Mouse (Mus musculus) midbrain, postnatal 0 days (tissue): ENCODE data around the gene Nphp1. TPM values are rescaled to one million over a fixed set of nuclear protein-coding genes. Genes with fewer than 3 reads are reported as not detected.

Source experiments
- ATAC-seq: fragments of 200-750 bp; cut with Nextera tagmentation; 2 replicates; pipeline ENCODE4 v1.8.0; 2017; ENCODE audit warnings: moderate number of reproducible peaks, mild to moderate bottlenecking, moderate TSS enrichment, moderate library complexity; ENCODE audit not compliant: low FRiP score
- DNase-seq: peaks from one replicate; pipeline ENCODE4 v3.0.0-alpha.2; 2015; ENCODE audit warnings: low spot score
- H3K27ac ChIP-seq: fragments of 300-500 bp; sonication (generic); 2 replicates; pipeline ENCODE4 v1.5.1; 2014; ENCODE audit warnings: low read depth, mild to moderate bottlenecking, low read length, mixed read lengths
- H3K27me3 ChIP-seq: fragments of 300-500 bp; sonication (generic); 2 replicates; pipeline ENCODE4 v1.6.1; 2014; ENCODE audit warnings: low read length, control low read depth, mixed read lengths; ENCODE audit not compliant: insufficient read depth
- H3K36me3 ChIP-seq: fragments of 300-500 bp; sonication (generic); 2 replicates; pipeline ENCODE4 v1.6.1; 2014; ENCODE audit warnings: low read length, control low read depth, mixed read lengths; ENCODE audit not compliant: insufficient read depth
- H3K4me1 ChIP-seq: fragments of 300-500 bp; sonication (generic); 2 replicates; pipeline ENCODE4 v1.6.1; 2014; ENCODE audit warnings: mild to moderate bottlenecking, control low read depth, antibody characterized with exemption, low read length, mixed read lengths; ENCODE audit not compliant: insufficient read depth
- H3K4me2 ChIP-seq: fragments of 300-500 bp; sonication (generic); 2 replicates; pipeline ENCODE4 v1.6.1; 2014; ENCODE audit warnings: low read depth, mild to moderate bottlenecking, low read length, mixed read lengths; ENCODE audit not compliant: poor library complexity, severe bottlenecking
- H3K4me3 ChIP-seq: fragments of 300-500 bp; sonication (generic); 2 replicates; pipeline ENCODE4 v1.5.1; 2014; ENCODE audit warnings: low read depth, mild to moderate bottlenecking, low read length, moderate library complexity
- H3K9ac ChIP-seq: fragments of 300-500 bp; sonication (generic); replicated peaks from 2 replicates; pipeline ENCODE4 v1.6.1; 2014; ENCODE audit warnings: mild to moderate bottlenecking, low read length, moderate library complexity, mixed read lengths; ENCODE audit not compliant: poor library complexity, severe bottlenecking
- H3K9me3 ChIP-seq: fragments of 300-500 bp; sonication (generic); 2 replicates; pipeline ENCODE4 v1.6.1; 2016; ENCODE audit warnings: low read length, control low read depth
- CTCF ChIP-seq: IDR thresholded peaks from 2 replicates; pipeline ENCODE4 v1.5.1; 2016; ENCODE audit warnings: antibody characterized with exemption, mild to moderate bottlenecking
- WGBS: fragments of 180-500 bp; shearing (Covaris S2); extraction: QIAGEN DNeasy Blood & Tissue Kit; methylation state at CpG from one replicate; pipeline ENCODE4 v1.1.7; 2014; 5-methylcytosine and 5-hydroxymethylcytosine counted together
- polyA plus RNA-seq: library from polyadenylated mRNA; unstranded; fragments of >200 nt; fragmentation: Nextera tagmentation; extraction: Ambion mirVana; gene quantifications from 2 replicates; pipeline ENCODE4 v1.2.1, GENCODE M21; 2015
- total RNA-seq: library from RNA; depleted of rRNA; stranded (reverse); fragments of >200 nt; gene quantifications from 2 replicates; pipeline ENCODE4 v1.2.3, GENCODE M21; 2014

Gene Nphp1
- total and polyA plus RNA-seq, 2 experiments from 2014 or later, result 11.3 to 18.6 TPM

DNA sequence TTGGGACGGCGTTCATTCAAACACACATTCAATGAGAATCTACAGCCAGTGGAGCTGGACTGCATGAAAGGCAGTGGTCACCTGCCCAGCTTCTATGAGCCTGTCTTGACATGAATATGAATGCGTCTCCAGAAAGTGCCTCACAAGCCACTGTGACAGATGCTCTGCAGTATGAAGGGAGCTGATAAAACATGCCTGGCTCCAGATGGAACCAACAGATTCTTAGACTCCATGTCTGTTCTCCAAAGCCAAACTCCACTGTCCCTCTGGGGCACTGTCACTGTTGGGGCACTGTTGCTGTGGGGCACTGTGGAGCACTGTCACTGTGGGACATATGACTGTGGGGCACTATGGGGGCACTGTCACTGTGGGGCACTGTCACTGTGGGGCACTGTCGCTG lies 34.6 kb downstream of the Nphp1 start:
- Histone ChIP-seq H3K36me3 (no peaks in the 10 kb centered on the region), H3K9ac (no peak overlapping the region), H3K4me2 (no peak overlapping the region), H3K27me3 (no peaks in the 10 kb centered on the region), H3K4me3 (no peak overlapping the region), H3K27ac (no peak overlapping the region), H3K9me3 (no peaks in the 10 kb centered on the region), H3K4me1 (no peaks in the 10 kb centered on the region)
- WGBS, result 93% methylated on average over 4 of the region's 4 CpGs
- no peak for TF ChIP-seq CTCF
- ATAC-seq, result no peak
- DNase-seq, result no peak

- 75% methylated on average over 11 of the region's 11 CpGs for WGBS
- DNase-seq, result peak; percentile 24
These were observed 36.7 kb downstream of the Nphp1 start for GRCm38 (mm10) chr2:127751849-127752610.

DNA sequence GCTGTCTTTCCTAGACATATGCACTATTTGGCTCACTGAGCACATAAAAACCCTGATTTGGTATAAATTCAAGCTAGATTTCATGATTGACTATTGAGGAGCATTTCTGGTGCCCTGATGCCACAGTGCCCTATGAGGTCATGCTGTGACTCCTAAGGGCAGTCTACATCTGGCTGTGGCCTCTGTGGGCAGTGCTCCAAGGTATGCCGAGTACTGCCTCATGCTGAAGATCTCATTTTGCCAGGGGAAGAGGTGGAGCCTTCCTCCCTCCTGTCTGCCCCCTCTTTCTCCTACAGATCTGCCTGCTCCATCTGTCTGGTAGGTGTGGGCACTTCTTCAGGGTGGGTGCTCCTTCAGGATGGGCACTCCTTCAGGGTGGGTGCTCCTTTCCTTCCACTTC lies 39.3 kb downstream of the Nphp1 start:
- Histone ChIP-seq H3K9me3 (no peaks in the 10 kb centered on the region), H3K36me3 (peaks cover 3% of the 10 kb centered on the region; the same call in 1 of the 2 replicates), H3K4me2 (no peak overlapping the region), H3K9ac (no peak overlapping the region), H3K27ac (no peak overlapping the region), H3K4me3 (no peak overlapping the region), H3K4me1 (no peaks in the 10 kb centered on the region), H3K27me3 (no peaks in the 10 kb centered on the region)
- 65% methylated on average over 1 of the region's 1 CpGs for WGBS
- no peak for TF ChIP-seq CTCF
- no peak for ATAC-seq
- DNase-seq, result no peak

More at GRCm38 (mm10) chr2:127751849-127752610, 36.7 kb downstream of the Nphp1 start:
- Histone ChIP-seq H3K4me2 (no peak overlapping the region), H3K4me1 (no peaks in the 10 kb centered on the region), H3K27me3 (no peaks in the 10 kb centered on the region), H3K9ac (no peak overlapping the region), H3K27ac (no peak overlapping the region), H3K9me3 (no peaks in the 10 kb centered on the region), H3K36me3 (no peaks in the 10 kb centered on the region), H3K4me3 (no peak overlapping the region)
- no peak for ATAC-seq
- TF ChIP-seq CTCF, result no peak

GRCm38 (mm10) chr2:127748316-127748715 lies 40.4 kb downstream of the Nphp1 start:
- Histone ChIP-seq H3K27me3 (no peaks in the 10 kb centered on the region), H3K4me1 (no peaks in the 10 kb centered on the region), H3K9ac (no peak overlapping the region), H3K27ac (no peak overlapping the region), H3K36me3 (peaks cover 3% of the 10 kb centered on the region; the same call in 1 of the 2 replicates), H3K4me2 (no peak overlapping the region), H3K9me3 (no peaks in the 10 kb centered on the region), H3K4me3 (no peak overlapping the region)
- DNase-seq (no peak), ATAC-seq (no peak)
- 66% methylated on average over 7 of the region's 7 CpGs for WGBS
- no peak for TF ChIP-seq CTCF

DNA sequence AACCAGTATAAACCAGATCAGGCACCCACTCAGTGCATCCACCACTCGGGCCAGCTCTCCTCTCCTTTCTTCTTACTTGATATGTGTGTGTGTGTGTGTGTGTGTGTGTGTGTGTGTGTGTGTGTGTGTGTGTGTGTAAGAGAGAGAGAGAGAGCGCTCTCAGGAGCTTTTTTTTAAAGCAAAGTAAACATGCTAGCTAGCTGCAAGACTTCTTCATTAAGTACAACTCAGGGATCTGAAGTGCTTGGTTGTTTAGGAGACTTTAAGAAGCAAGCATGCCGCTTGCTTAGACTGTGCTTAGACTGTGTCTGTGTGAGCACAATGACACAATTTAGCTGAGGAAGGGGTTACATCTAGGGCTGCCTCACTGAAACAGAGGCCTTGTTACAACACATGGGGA lies 46.1 kb downstream of the Nphp1 start:
- Histone ChIP-seq H3K9ac (no peak overlapping the region), H3K4me3 (no peak overlapping the region), H3K4me2 (no peak overlapping the region), H3K9me3 (no peaks in the 10 kb centered on the region), H3K27me3 (no peaks in the 10 kb centered on the region), H3K27ac (no peak overlapping the region), H3K36me3 (peaks cover 6% of the 10 kb centered on the region), H3K4me1 (no peaks in the 10 kb centered on the region)
- DNase-seq (no peak), ATAC-seq (no peak)
- TF ChIP-seq CTCF, result no peak
- 90% methylated on average over 3 of the region's 3 CpGs for WGBS

DNA sequence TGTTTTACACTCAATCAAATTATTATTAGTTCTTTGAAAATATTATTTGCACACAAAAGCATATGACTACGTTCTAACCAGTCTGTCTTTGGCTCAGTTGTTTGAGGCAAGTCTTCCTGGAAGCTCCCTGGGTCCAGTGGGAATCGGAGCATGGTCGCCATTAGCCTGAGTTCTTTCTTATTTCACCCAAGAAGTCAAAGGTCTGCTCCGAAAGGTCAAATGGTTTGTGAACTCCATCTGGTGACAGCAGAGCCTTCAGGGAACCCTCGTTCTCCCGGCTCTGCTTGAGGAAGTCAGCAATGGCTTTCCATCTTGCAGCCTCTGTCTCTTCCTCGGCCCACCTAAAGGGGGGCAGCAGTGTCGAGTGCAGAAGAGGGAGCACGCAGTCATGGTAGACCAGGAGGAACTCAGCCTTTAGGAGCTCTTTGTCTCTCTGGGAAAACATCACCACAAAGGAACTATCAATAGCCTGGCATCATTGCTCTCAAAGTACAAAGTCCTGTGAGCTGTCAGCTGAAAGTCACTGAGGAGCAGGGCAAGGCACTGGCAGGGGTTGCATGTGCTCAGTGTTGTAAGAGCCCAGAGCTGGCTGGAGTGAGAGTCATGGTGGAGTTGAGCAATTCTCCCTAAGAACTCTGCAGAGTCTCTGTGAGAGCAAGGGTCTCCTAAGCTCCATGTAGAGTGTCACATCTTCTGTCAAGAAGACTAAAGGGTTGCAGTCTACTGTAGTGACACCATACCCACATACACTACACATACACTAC lies 47.8 kb downstream of the Nphp1 start:
- WGBS, result 83% methylated on average over 9 of the region's 9 CpGs
- H3K9ac ChIP-seq, result no peak overlapping the region
- H3K4me3 ChIP-seq, result no peak overlapping the region
- ATAC-seq (no peak), DNase-seq (no peak)
- H3K27ac ChIP-seq, result no peak overlapping the region
- H3K4me1 ChIP-seq, result no peaks in the 10 kb centered on the region
- H3K36me3 ChIP-seq, result peaks cover 6% of the 10 kb centered on the region
- H3K27me3 ChIP-seq, result no peaks in the 10 kb centered on the region
- H3K9me3 ChIP-seq, result no peaks in the 10 kb centered on the region
- TF ChIP-seq CTCF, result no peak
- H3K4me2 ChIP-seq, result no peak overlapping the region
